Mouse (Mus musculus): ENCODE results near the gene Gdpd1. TPM values are rescaled to one million over a fixed set of nuclear protein-coding genes. Genes with fewer than 3 reads are reported as not detected.
A peak's percentile ranks its signal among the peaks of the same experiment; 100 is the strongest.

Gene Gdpd1
- polyA plus RNA-seq, 1 experiment from 2014 or later: 19.5 TPM

GRCm38 (mm10) chr11:87018081-87018480, 55.8 kb downstream of the Gdpd1 start:
- no peaks in the 10 kb centered on the region for H3K36me3 ChIP-seq (ENCODE audit: insufficient read depth)
- no peak for DNase-seq

GRCm38 (mm10) chr11:87015691-87016090, 58.2 kb downstream of the Gdpd1 start:
- DNase-seq: peak; percentile 43

More at GRCm38 (mm10) chr11:87018081-87018480, 55.8 kb downstream of the Gdpd1 start:
- Histone ChIP-seq H3K4me2 (no peak overlapping the region), H3K4me1 (ENCODE audit: insufficient read depth) (no peaks in the 10 kb centered on the region), H3K4me3 (ENCODE audit: low read depth, low read length) (no peak overlapping the region), H3K9me3 (ENCODE audit: low read depth, low read length) (no peaks in the 10 kb centered on the region), H3K9ac (no peak overlapping the region), H3K27ac (ENCODE audit: low read depth) (no peak overlapping the region; the same call in 1 of the 2 replicates), H3K27me3 (ENCODE audit: insufficient read depth, low read length) (no peaks in the 10 kb centered on the region)
- 50% methylated on average over 4 of the region's 4 CpGs for WGBS
- TF ChIP-seq CTCF (IDR thresholded peaks at IDR 0.05; ENCODE audit: low read depth): no peak
- no peak for ATAC-seq (ENCODE audit: insufficient read depth)

DNA sequence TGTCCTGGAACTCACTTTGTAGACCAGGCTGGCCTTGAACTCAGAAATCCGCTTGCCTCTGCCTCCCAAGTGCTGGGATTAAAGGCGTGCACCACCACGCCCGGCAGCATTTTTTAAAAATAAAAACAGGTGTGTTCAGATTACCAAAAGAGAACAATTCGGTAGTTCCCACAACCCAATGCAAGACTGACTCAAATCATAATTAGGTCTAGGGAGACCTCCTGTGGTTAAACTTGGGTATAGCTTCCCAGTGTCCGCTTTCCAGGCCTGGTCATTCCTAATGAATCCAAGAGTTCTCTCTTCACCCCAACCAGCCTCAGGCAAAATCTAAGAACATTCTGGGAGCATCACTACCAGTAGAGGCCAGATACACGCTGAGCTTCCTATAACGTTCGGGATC, 63.4 kb downstream of the Gdpd1 start:
- TF ChIP-seq CTCF (IDR thresholded peaks at IDR 0.05; ENCODE audit: low read depth): peak; percentile 81
- peak; percentile 90 for DNase-seq
- Histone ChIP-seq H3K36me3 (ENCODE audit: insufficient read depth) (no peaks in the 10 kb centered on the region), H3K27me3 (ENCODE audit: insufficient read depth, low read length) (no peaks in the 10 kb centered on the region), H3K9ac (no peak overlapping the region), H3K9me3 (ENCODE audit: low read depth, low read length) (no peaks in the 10 kb centered on the region), H3K4me1 (ENCODE audit: insufficient read depth) (no peaks in the 10 kb centered on the region), H3K4me2 (no peak overlapping the region), H3K4me3 (ENCODE audit: low read depth, low read length) (no peak overlapping the region), H3K27ac (ENCODE audit: low read depth) (no peak overlapping the region)
- ATAC-seq (ENCODE audit: insufficient read depth): peak; percentile 54
- WGBS: 18% methylated on average over 9 of the region's 9 CpGs

More at GRCm38 (mm10) chr11:87015691-87016090, 58.2 kb downstream of the Gdpd1 start:
- H3K9me3 ChIP-seq (ENCODE audit: low read depth, low read length): no peaks in the 10 kb centered on the region
- no peak for TF ChIP-seq CTCF (IDR thresholded peaks at IDR 0.05; ENCODE audit: low read depth)
- no peak overlapping the region for H3K9ac ChIP-seq
- H3K4me1 ChIP-seq (ENCODE audit: insufficient read depth): no peaks in the 10 kb centered on the region
- H3K4me3 ChIP-seq (ENCODE audit: low read depth, low read length): no peak overlapping the region
- 59% methylated on average over 3 of the region's 3 CpGs for WGBS
- ATAC-seq (ENCODE audit: insufficient read depth): peak; percentile 31; the same call in 1 of the 2 replicates
- H3K36me3 ChIP-seq (ENCODE audit: insufficient read depth): no peaks in the 10 kb centered on the region
- H3K27ac ChIP-seq (ENCODE audit: low read depth): no peak overlapping the region
- H3K27me3 ChIP-seq (ENCODE audit: insufficient read depth, low read length): no peaks in the 10 kb centered on the region
- H3K4me2 ChIP-seq: no peak overlapping the region

- no peak for TF ChIP-seq CTCF (IDR thresholded peaks at IDR 0.05; ENCODE audit: low read depth)
- 29% methylated on average over 8 of the region's 8 CpGs for WGBS
- Histone ChIP-seq H3K27ac (ENCODE audit: low read depth) (no peak overlapping the region), H3K27me3 (ENCODE audit: insufficient read depth, low read length) (no peaks in the 10 kb centered on the region), H3K36me3 (ENCODE audit: insufficient read depth) (no peaks in the 10 kb centered on the region), H3K9ac (no peak overlapping the region), H3K4me1 (ENCODE audit: insufficient read depth) (no peaks in the 10 kb centered on the region), H3K4me3 (ENCODE audit: low read depth, low read length) (no peak overlapping the region), H3K9me3 (ENCODE audit: low read depth, low read length) (no peaks in the 10 kb centered on the region), H3K4me2 (no peak overlapping the region)
- DNase-seq (peak; percentile 80), ATAC-seq (ENCODE audit: insufficient read depth) (peak; percentile 17; the same call in 1 of the 2 replicates)
These were observed 66.5 kb downstream of the Gdpd1 start for GRCm38 (mm10) chr11:87007371-87007770.

GRCm38 (mm10) chr11:87004960-87005755, 68.7 kb downstream of the Gdpd1 start:
- peak overlapping the region; percentile 67 for H3K27ac ChIP-seq (ENCODE audit: low read depth)
- TF ChIP-seq CTCF (IDR thresholded peaks at IDR 0.05; ENCODE audit: low read depth): no peak
- H3K36me3 ChIP-seq (ENCODE audit: insufficient read depth): no peaks in the 10 kb centered on the region
- ATAC-seq (ENCODE audit: insufficient read depth) (no peak), DNase-seq (peak; percentile 55)
- H3K4me2 ChIP-seq: no peak overlapping the region
- no peaks in the 10 kb centered on the region for H3K27me3 ChIP-seq (ENCODE audit: insufficient read depth, low read length)
- H3K9me3 ChIP-seq (ENCODE audit: low read depth, low read length): no peaks in the 10 kb centered on the region
- 39% methylated on average over 12 of the region's 12 CpGs for WGBS
- H3K4me1 ChIP-seq (ENCODE audit: insufficient read depth): no peaks in the 10 kb centered on the region
- no peak overlapping the region for H3K4me3 ChIP-seq (ENCODE audit: low read depth, low read length)
- no peak overlapping the region for H3K9ac ChIP-seq

- H3K9me3 ChIP-seq (ENCODE audit: low read depth, low read length): no peaks in the 10 kb centered on the region
- no peaks in the 10 kb centered on the region for H3K36me3 ChIP-seq (ENCODE audit: insufficient read depth)
- DNase-seq: no peak
- no peak overlapping the region for H3K4me3 ChIP-seq (ENCODE audit: low read depth, low read length)
- H3K9ac ChIP-seq: no peak overlapping the region
- no peak overlapping the region; the same call in 1 of the 2 replicates for H3K27ac ChIP-seq (ENCODE audit: low read depth)
- H3K27me3 ChIP-seq (ENCODE audit: insufficient read depth, low read length): no peaks in the 10 kb centered on the region
- ATAC-seq (ENCODE audit: insufficient read depth): no peak
- no peaks in the 10 kb centered on the region for H3K4me1 ChIP-seq (ENCODE audit: insufficient read depth)
- no peak for TF ChIP-seq CTCF (IDR thresholded peaks at IDR 0.05; ENCODE audit: low read depth)
- H3K4me2 ChIP-seq: no peak overlapping the region
- WGBS: 72% methylated on average over 10 of the region's 10 CpGs
These were observed 71.6 kb downstream of the Gdpd1 start for GRCm38 (mm10) chr11:87002078-87002829.

GRCm38 (mm10) chr11:87001217-87001616, 72.6 kb downstream of the Gdpd1 start:
- no peak overlapping the region for H3K9ac ChIP-seq
- no peak overlapping the region for H3K4me2 ChIP-seq
- H3K27ac ChIP-seq (ENCODE audit: low read depth): no peak overlapping the region
- no peak for DNase-seq
- 70% methylated on average over 8 of the region's 8 CpGs for WGBS
- H3K36me3 ChIP-seq (ENCODE audit: insufficient read depth): no peaks in the 10 kb centered on the region
- no peaks in the 10 kb centered on the region for H3K9me3 ChIP-seq (ENCODE audit: low read depth, low read length)
- H3K4me1 ChIP-seq (ENCODE audit: insufficient read depth): no peaks in the 10 kb centered on the region
- TF ChIP-seq CTCF (IDR thresholded peaks at IDR 0.05; ENCODE audit: low read depth): no peak
- no peaks in the 10 kb centered on the region for H3K27me3 ChIP-seq (ENCODE audit: insufficient read depth, low read length)
- ATAC-seq (ENCODE audit: insufficient read depth): no peak
- no peak overlapping the region for H3K4me3 ChIP-seq (ENCODE audit: low read depth, low read length)
